Mouse (Mus musculus): ENCODE measurements at regions not wholly inside any gene's neighbourhood (a gene's known extent, or its start where the extent isn't known, plus 50 kb on each side); places are given as distances from the start of the nearest gene placed in this dataset.

- DNase-seq (no peak), ATAC-seq (no peak)
- H3K4me2 ChIP-seq (ENCODE audit: low read depth, low read length): no peak overlapping the region
- H3K4me1 ChIP-seq (ENCODE audit: insufficient read depth): no peaks in the 10 kb centered on the region
- no peaks in the 10 kb centered on the region for H3K9me3 ChIP-seq (ENCODE audit: low read length)
- TF ChIP-seq CTCF (IDR thresholded peaks at IDR 0.05; ENCODE audit: low read depth) (no peak), EP300 (IDR thresholded peaks at IDR 0.05; ENCODE audit: low read depth) (no peak)
- 41% methylated on average over 2 of the region's 2 CpGs for WGBS (ENCODE audit: insufficient replicate concordance)
- H3K27me3 ChIP-seq (ENCODE audit: insufficient read depth, low read length): no peaks in the 10 kb centered on the region
- H3K9ac ChIP-seq (replicated peaks): no peak overlapping the region
- H3K4me3 ChIP-seq (ENCODE audit: low read depth, low read length): no peak overlapping the region
- no peak overlapping the region for H3K27ac ChIP-seq (ENCODE audit: low read depth)
- H3K36me3 ChIP-seq (replicated peaks; ENCODE audit: insufficient read depth, low read length): no peaks in the 10 kb centered on the region
Measured at GRCm38 (mm10) chr3:105307676-105308075, 144.5 kb upstream of the Kcnd3 start.

DNA sequence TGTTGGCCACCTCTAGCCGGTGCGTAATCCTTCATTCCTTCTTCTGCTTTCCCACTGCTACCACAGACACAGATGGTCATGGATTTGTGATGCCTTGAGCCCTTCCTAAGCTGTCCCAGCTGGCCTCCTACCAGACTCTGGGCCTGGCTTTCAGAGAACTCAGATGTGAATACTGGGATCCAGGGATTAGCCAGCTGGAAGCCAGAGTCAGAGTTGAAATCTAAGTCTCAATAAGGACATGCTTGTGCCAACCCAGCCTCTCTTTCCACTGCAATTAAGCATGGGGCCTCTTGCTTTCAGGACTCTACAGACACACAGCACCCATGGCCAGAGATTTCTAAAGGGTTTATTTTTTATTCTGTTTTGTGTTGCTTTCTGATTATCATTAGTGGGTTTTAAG lies 143.1 kb upstream of the Kcnd3 start:
- Histone ChIP-seq H3K9me3 (ENCODE audit: low read length) (no peaks in the 10 kb centered on the region), H3K27me3 (ENCODE audit: insufficient read depth, low read length) (no peaks in the 10 kb centered on the region), H3K36me3 (replicated peaks; ENCODE audit: insufficient read depth, low read length) (no peaks in the 10 kb centered on the region), H3K4me1 (ENCODE audit: insufficient read depth) (no peaks in the 10 kb centered on the region), H3K9ac (replicated peaks) (no peak overlapping the region), H3K27ac (ENCODE audit: low read depth) (no peak overlapping the region), H3K4me3 (ENCODE audit: low read depth, low read length) (no peak overlapping the region), H3K4me2 (ENCODE audit: low read depth, low read length) (no peak overlapping the region)
- ATAC-seq: no peak
- TF ChIP-seq CTCF (IDR thresholded peaks at IDR 0.05; ENCODE audit: low read depth): no peak
- DNase-seq: no peak
- 69% methylated on average over 2 of the region's 2 CpGs for WGBS (ENCODE audit: insufficient replicate concordance)

DNA sequence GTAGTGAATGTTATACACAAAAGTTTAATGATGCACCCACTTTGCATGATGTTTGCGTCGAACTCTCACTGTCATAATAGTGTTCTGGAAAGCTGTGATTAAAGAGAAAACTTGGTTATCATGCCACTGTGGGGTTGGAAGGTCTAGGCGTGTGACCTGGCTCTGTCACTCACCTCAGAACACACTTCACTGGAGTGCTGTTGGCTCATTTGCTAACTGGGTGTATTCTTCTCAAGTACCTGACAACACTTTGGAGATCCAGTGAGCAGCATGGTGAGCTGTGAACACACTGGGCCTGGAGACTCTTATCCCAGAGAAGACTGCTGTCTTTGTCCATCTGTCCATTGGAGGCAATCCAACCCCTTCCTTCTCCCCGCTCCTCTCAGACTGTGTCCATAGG lies 98.9 kb upstream of the Kcnd3 start:
- Histone ChIP-seq H3K4me2 (ENCODE audit: low read depth, low read length) (no peak overlapping the region), H3K36me3 (replicated peaks; ENCODE audit: insufficient read depth, low read length) (no peaks in the 10 kb centered on the region), H3K9ac (replicated peaks) (no peak overlapping the region), H3K4me3 (ENCODE audit: low read depth, low read length) (no peak overlapping the region), H3K4me1 (ENCODE audit: insufficient read depth) (no peaks in the 10 kb centered on the region), H3K9me3 (ENCODE audit: low read length) (no peaks in the 10 kb centered on the region), H3K27me3 (ENCODE audit: insufficient read depth, low read length) (no peaks in the 10 kb centered on the region), H3K27ac (ENCODE audit: low read depth) (no peak overlapping the region)
- TF ChIP-seq EP300 (IDR thresholded peaks at IDR 0.05; ENCODE audit: low read depth) (no peak), CTCF (IDR thresholded peaks at IDR 0.05; ENCODE audit: low read depth) (no peak)
- WGBS (ENCODE audit: insufficient replicate concordance): 77% methylated on average over 4 of the region's 4 CpGs
- ATAC-seq (no peak), DNase-seq (no peak)

DNA sequence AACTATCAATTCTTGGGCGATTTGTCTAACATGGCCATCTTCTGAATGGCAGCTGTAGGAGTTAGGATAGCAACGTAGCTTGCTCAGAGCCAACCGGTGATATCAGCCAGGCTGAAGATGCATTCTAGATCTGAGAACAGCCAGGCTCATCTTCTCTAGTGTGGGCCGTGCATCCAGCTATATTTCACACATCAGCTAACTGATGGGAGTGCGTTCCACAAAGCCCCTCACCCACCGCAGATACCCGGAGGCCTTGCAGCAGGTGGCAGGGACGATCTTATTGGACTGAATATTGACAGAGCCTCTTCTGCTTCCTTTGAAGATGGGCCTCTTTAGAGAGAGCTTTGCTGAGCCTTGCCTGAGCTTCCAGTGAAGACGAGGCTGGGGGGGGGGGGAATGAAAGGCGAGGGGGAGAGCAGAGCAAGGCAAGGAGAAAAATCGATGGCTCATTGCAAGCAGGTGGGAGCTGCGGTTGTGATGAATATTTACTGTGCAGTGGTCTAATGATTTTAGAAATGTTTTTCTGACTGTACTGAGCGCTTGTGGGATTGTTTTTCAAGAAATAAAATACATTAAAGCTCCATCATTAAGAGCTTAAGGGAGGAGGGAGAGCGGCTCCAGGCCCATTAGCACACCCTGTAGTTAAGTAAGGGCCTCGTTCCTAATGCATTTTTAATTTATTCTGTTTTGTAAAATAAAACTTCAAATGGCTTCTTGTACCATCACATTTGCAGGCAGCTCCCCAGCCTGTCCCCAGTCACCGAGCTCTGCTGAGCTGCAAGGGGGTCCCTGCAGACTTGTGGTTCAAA lies 97.8 kb upstream of the Kcnd3 start:
- DNase-seq: no peak
- Histone ChIP-seq H3K27ac (ENCODE audit: low read depth) (no peak overlapping the region), H3K4me2 (ENCODE audit: low read depth, low read length) (no peak overlapping the region), H3K4me3 (ENCODE audit: low read depth, low read length) (no peak overlapping the region), H3K4me1 (ENCODE audit: insufficient read depth) (no peaks in the 10 kb centered on the region), H3K27me3 (ENCODE audit: insufficient read depth, low read length) (no peaks in the 10 kb centered on the region), H3K9me3 (ENCODE audit: low read length) (no peaks in the 10 kb centered on the region), H3K9ac (replicated peaks) (no peak overlapping the region), H3K36me3 (replicated peaks; ENCODE audit: insufficient read depth, low read length) (no peaks in the 10 kb centered on the region)
- no peak for ATAC-seq
- TF ChIP-seq CTCF (IDR thresholded peaks at IDR 0.05; ENCODE audit: low read depth) (no peak), EP300 (IDR thresholded peaks at IDR 0.05; ENCODE audit: low read depth) (no peak)
- WGBS (ENCODE audit: insufficient replicate concordance): 69% methylated on average over 16 of the region's 16 CpGs

GRCm38 (mm10) chr3:105357511-105357910 lies 94.6 kb upstream of the Kcnd3 start:
- Histone ChIP-seq H3K4me3 (ENCODE audit: low read depth, low read length) (no peak overlapping the region), H3K9ac (replicated peaks) (no peak overlapping the region), H3K27ac (ENCODE audit: low read depth) (no peak overlapping the region), H3K27me3 (ENCODE audit: insufficient read depth, low read length) (no peaks in the 10 kb centered on the region), H3K36me3 (replicated peaks; ENCODE audit: insufficient read depth, low read length) (no peaks in the 10 kb centered on the region), H3K4me2 (ENCODE audit: low read depth, low read length) (no peak overlapping the region), H3K9me3 (ENCODE audit: low read length) (no peaks in the 10 kb centered on the region), H3K4me1 (ENCODE audit: insufficient read depth) (no peaks in the 10 kb centered on the region)
- WGBS (ENCODE audit: insufficient replicate concordance): 62% methylated on average over 2 of the region's 2 CpGs
- TF ChIP-seq CTCF (IDR thresholded peaks at IDR 0.05; ENCODE audit: low read depth): no peak
- TF ChIP-seq EP300 (IDR thresholded peaks at IDR 0.05; ENCODE audit: low read depth): no peak
- ATAC-seq (no peak), DNase-seq (no peak)

DNA sequence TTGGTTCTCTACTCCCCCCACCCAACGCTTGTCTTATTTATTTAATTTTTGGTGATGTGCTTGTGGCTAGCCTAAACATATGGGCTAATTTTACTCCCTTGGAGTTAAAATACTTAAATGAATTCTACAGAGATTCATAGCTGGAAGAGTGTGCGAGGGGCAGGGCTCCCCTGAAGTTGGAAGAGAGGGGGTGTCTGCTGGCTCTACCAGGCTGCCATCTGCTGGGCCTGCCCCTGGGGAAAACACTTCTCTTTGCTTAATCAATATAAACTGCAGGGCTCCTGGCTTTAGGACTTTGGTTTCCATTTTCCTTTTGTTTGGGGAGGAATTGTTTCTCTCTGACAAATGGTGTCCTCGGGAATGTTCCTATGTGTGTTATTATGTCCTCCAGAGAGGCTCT lies 92.5 kb upstream of the Kcnd3 start:
- H3K36me3 ChIP-seq (replicated peaks; ENCODE audit: insufficient read depth, low read length): no peaks in the 10 kb centered on the region
- 63% methylated on average over 3 of the region's 3 CpGs for WGBS (ENCODE audit: insufficient replicate concordance)
- no peak for ATAC-seq

More for the DNA sequence above, 92.5 kb upstream of the Kcnd3 start:
- H3K9me3 ChIP-seq (ENCODE audit: low read length): no peaks in the 10 kb centered on the region
- H3K27ac ChIP-seq (ENCODE audit: low read depth): no peak overlapping the region
- H3K9ac ChIP-seq (replicated peaks): no peak overlapping the region
- H3K4me1 ChIP-seq (ENCODE audit: insufficient read depth): no peaks in the 10 kb centered on the region
- H3K4me2 ChIP-seq (ENCODE audit: low read depth, low read length): no peak overlapping the region
- TF ChIP-seq EP300 (IDR thresholded peaks at IDR 0.05; ENCODE audit: low read depth) (no peak), CTCF (IDR thresholded peaks at IDR 0.05; ENCODE audit: low read depth) (no peak)
- DNase-seq: no peak
- no peaks in the 10 kb centered on the region for H3K27me3 ChIP-seq (ENCODE audit: insufficient read depth, low read length)
- no peak overlapping the region for H3K4me3 ChIP-seq (ENCODE audit: low read depth, low read length)

All from liver, postnatal 0 days (tissue).